Mouse (Mus musculus) B cell, adult 62 days (primary cell): ENCODE results near the gene Rps6kb1. TPM values are rescaled to one million over a fixed set of nuclear protein-coding genes. Genes with fewer than 3 reads are reported as not detected.

ENCODE experiments used
- total RNA-seq: library from RNA; stranded (reverse); gene quantifications from 4 replicates; pipeline ENCODE4 v1.2.4, GENCODE M21; 2023

Rps6kb1 gene
- total RNA-seq, result 64.4 to 68.8 TPM (median 66.9 TPM) in 4 replicates

GRCm38 (mm10) chr11:86544639-86545299 lies at the start of gene Rps6kb1, which contains the start of gene Tubd1:
Gene Rps6kb1, minus strand, starts transcription at chr11:86544805.
Gene Tubd1, plus strand, starts transcription at chr11:86544991.

GRCm38 (mm10) chr11:86484101-86484868 lies 60.3 kb downstream of the Rps6kb1 start, which contains the start of gene Rnft1:
Gene Rnft1, plus strand, starts transcription at chr11:86484657.

Other genes with a start within 250 kb of the Rps6kb1 start
- gene Med13, start 187.2 kb downstream of the Rps6kb1 start, total RNA-seq, result 192 to 226 TPM (median 201 TPM) in 4 replicates
- 49.1 to 55.2 TPM (median 52.7 TPM) in 4 replicates for gene Rnft1, start 60.1 kb downstream of the Rps6kb1 start, total RNA-seq
- gene Tubd1, start 186 bp upstream of the Rps6kb1 start, total RNA-seq, result 5.6 to 6.6 TPM (median 6.1 TPM) in 4 replicates
- gene Vmp1, start 139.0 kb upstream of the Rps6kb1 start, total RNA-seq, result 62.1 to 69.2 TPM (median 67.5 TPM) in 4 replicates
- gene Ptrh2, start 139.2 kb upstream of the Rps6kb1 start, total RNA-seq, result 3.7 to 4.9 TPM (median 4.5 TPM) in 4 replicates
- 253 to 318 TPM (median 282 TPM) in 4 replicates for gene Cltc, start 212.8 kb upstream of the Rps6kb1 start, total RNA-seq